Mouse (Mus musculus): Measurements from ENCODE around the gene Gpr162.
"Not testable (repeated sequence)": the region's sequence is repeated elsewhere in the genome, so short reads cannot be mapped to it uniquely, and the experiment has no call there.

Gene Gpr162

DNA sequence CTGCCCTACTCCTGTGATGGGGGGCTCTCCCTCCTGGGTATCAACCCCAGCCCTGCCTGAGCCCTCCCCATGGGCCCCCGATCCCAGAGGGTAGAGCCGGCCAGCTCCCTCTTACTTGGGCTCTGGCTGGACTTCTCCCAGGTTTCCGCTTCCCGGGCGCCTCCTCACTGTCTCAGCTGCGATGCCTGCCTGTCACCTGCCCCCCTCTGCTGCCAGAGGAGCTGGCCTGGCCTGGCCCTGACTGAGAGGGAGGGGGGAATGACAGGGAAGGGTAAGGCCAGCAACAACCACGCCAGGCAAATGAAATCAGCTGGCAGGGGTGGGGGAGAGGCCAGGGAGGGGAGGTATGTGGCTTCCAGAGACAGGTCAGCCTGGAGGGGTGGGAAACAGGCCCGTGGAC, 24.0 kb downstream of the Gpr162 start:
- H3K4me1 ChIP-seq (replicated peaks; ENCODE audit: low read depth, low read length), result peaks cover 53% of the 10 kb centered on the region
- no peaks in the 10 kb centered on the region; the same call in 1 of the 2 replicates for H3K27me3 ChIP-seq (ENCODE audit: insufficient read depth, low read length)
- H3K36me3 ChIP-seq (ENCODE audit: insufficient read depth, low read length), result peaks cover 10% of the 10 kb centered on the region
- no peak overlapping the region for H3K4me3 ChIP-seq (replicated peaks; ENCODE audit: low read length)
- H3K9me3 ChIP-seq (ENCODE audit: low read length), result no peaks in the 10 kb centered on the region
- TF ChIP-seq POU5F1 (IDR thresholded peaks at IDR 0.05; ENCODE audit: borderline replicate concordance, low read length) (no peak), CTCF (conservative IDR thresholded peaks at IDR 0.05; ENCODE audit: low read length) (no peak), NANOG (IDR thresholded peaks at IDR 0.05; ENCODE audit: borderline replicate concordance, low read length) (no peak)

DNA sequence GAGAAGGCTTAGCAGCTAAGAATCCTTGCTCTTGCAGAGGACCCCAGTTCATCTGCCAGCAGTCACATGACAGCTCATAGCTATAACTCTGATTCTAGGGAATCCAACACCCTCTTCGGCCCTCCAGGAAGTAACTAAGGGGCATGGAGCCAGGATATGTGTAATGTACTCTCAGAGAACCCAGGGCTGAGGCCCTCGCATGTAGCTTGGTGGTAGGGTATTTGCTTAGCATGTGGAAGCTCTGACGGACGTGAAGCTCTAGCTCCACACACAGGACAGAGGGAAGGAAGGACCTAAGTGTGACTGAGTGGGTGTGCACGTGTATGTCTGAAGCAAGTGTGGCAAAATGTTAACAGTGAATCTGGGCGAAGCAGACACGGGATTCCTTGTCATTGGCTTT, 27.4 kb downstream of the Gpr162 start:
- peaks cover 44% of the 10 kb centered on the region for H3K36me3 ChIP-seq (ENCODE audit: insufficient read depth, low read length)
- H3K4me1 ChIP-seq (replicated peaks; ENCODE audit: low read depth, low read length), result peaks cover 79% of the 10 kb centered on the region
- no peaks in the 10 kb centered on the region for H3K9me3 ChIP-seq (ENCODE audit: low read length)
- no peak overlapping the region for H3K4me3 ChIP-seq (replicated peaks; ENCODE audit: low read length)
- TF ChIP-seq POU5F1 (IDR thresholded peaks at IDR 0.05; ENCODE audit: borderline replicate concordance, low read length) (no peak), CTCF (conservative IDR thresholded peaks at IDR 0.05; ENCODE audit: low read length) (no peak), NANOG (IDR thresholded peaks at IDR 0.05; ENCODE audit: borderline replicate concordance, low read length) (no peak)
- no peaks in the 10 kb centered on the region for H3K27me3 ChIP-seq (ENCODE audit: insufficient read depth, low read length)

DNA sequence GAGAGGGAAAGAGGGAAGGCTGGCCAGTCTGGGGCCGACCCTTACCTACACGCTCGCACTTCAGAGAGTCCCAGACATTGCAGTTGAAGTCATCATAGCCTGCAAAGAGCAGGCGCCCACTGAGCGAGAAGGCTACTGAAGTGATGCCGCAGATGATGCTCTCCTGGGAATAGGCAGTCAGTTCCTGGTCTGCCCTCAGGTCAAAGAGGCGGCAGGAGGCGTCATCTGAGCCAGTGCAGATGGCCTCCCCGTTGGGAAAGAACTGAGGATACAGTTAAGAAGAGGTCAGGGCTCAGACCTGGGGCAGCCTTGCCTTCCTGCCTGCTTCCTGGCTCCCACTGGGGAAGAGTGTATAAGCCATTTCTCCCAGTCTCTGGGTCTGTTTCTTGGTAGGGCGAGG, 28.3 kb downstream of the Gpr162 start:
- H3K4me3 ChIP-seq (replicated peaks; ENCODE audit: low read length), result 0 out of 2 replicates have a peak overlapping the region, but pooled peaks have one; percentile 10
- no peaks in the 10 kb centered on the region for H3K27me3 ChIP-seq (ENCODE audit: insufficient read depth, low read length)
- no peaks in the 10 kb centered on the region for H3K9me3 ChIP-seq (ENCODE audit: low read length)
- H3K36me3 ChIP-seq (ENCODE audit: insufficient read depth, low read length), result peaks cover 47% of the 10 kb centered on the region
- TF ChIP-seq CTCF (conservative IDR thresholded peaks at IDR 0.05; ENCODE audit: low read length) (no peak), NANOG (IDR thresholded peaks at IDR 0.05; ENCODE audit: borderline replicate concordance, low read length) (no peak), POU5F1 (IDR thresholded peaks at IDR 0.05; ENCODE audit: borderline replicate concordance, low read length) (no peak)
- H3K4me1 ChIP-seq (replicated peaks; ENCODE audit: low read depth, low read length), result peaks cover 84% of the 10 kb centered on the region

DNA sequence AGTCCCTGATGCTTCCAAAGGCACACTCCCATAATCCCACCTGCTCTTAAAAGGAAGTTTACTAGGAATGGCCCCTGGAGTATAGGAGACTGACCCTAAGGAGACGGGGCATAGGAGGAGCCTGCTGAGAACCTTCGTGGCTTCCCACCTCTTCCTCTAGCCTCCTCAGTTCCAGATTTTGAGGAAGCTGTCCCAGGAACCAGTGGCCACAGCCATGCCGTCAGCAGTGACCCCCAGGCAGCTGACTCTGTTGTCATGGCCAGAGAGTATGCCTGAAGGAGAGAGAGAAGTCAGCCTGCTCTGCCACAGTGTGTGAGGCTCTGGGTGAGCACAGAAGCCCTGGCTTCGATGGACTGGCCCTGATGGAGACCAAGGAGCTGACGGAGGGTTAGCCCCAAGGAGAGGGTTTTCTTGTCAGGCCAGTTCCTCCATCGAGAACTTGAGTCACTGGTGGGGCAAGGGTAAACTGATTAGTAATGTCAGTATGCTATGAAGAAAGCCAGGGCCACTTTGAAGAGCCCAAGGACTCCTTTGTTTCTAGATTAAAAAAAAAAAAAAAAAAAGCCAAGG, 29.2 kb downstream of the Gpr162 start:
- TF ChIP-seq NANOG (IDR thresholded peaks at IDR 0.05; ENCODE audit: borderline replicate concordance, low read length) (no peak), POU5F1 (IDR thresholded peaks at IDR 0.05; ENCODE audit: borderline replicate concordance, low read length) (no peak), CTCF (conservative IDR thresholded peaks at IDR 0.05; ENCODE audit: low read length) (no peak)

DNA sequence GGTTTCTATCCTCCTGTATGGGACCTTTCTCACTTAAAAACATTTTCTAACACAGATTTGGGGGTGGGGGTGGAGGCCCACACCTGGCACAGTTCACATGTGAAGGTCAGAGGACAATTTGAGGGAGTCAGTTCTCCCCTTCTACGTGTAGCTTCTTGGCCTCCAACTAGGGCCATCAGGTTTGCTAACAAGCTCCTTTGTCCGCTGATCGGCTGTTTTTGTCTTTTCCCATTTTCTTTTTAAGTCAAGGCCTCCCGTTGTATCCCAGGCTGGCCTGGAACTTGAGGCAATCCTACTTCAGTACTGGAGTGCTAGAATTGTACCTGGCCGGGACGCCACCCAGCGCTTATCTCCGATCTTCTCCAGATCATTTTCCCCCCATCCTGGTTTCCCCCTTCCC, 32.1 kb downstream of the Gpr162 start:
- Histone ChIP-seq H3K27me3 (ENCODE audit: insufficient read depth, low read length) (no peaks in the 10 kb centered on the region), H3K4me1 (replicated peaks; ENCODE audit: low read depth, low read length) (peaks cover 79% of the 10 kb centered on the region), H3K4me3 (replicated peaks; ENCODE audit: low read length) (peak overlapping the region; percentile 98), H3K36me3 (ENCODE audit: insufficient read depth, low read length) (peaks cover 58% of the 10 kb centered on the region), H3K9me3 (ENCODE audit: low read length) (no peaks in the 10 kb centered on the region)
- peak; percentile 99 for TF ChIP-seq NANOG (IDR thresholded peaks at IDR 0.05; ENCODE audit: borderline replicate concordance, low read length)
- no peak for TF ChIP-seq POU5F1 (IDR thresholded peaks at IDR 0.05; ENCODE audit: borderline replicate concordance, low read length)
- TF ChIP-seq CTCF (conservative IDR thresholded peaks at IDR 0.05; ENCODE audit: low read length), result no peak

More for the DNA sequence above, 29.2 kb downstream of the Gpr162 start:
- Histone ChIP-seq H3K9me3 (ENCODE audit: low read length) (no peaks in the 10 kb centered on the region), H3K4me1 (replicated peaks; ENCODE audit: low read depth, low read length) (peaks cover 75% of the 10 kb centered on the region), H3K4me3 (replicated peaks; ENCODE audit: low read length) (no peak overlapping the region), H3K27me3 (ENCODE audit: insufficient read depth, low read length) (no peaks in the 10 kb centered on the region), H3K36me3 (ENCODE audit: insufficient read depth, low read length) (peaks cover 47% of the 10 kb centered on the region)

DNA sequence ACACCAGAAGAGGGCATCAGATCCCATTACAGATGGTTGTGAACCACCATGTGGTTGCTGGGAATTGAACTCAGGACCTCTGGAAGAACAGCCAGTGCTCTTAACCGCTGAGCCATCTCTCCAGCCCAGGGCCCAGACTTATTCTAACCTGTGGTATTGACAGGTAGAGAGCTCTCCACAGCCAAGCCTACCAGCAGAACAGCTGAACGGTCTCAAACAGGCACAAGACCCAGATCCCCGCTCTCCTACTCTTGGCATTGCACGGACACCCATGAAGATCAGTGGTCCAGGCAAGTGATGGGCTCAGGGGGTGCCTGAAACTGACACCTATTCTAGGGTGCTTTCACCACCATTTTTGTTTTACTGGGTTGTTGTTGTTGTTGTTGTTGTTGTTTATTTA, 32.6 kb downstream of the Gpr162 start:
- H3K36me3 ChIP-seq (ENCODE audit: insufficient read depth, low read length), result peaks cover 63% of the 10 kb centered on the region

DNA sequence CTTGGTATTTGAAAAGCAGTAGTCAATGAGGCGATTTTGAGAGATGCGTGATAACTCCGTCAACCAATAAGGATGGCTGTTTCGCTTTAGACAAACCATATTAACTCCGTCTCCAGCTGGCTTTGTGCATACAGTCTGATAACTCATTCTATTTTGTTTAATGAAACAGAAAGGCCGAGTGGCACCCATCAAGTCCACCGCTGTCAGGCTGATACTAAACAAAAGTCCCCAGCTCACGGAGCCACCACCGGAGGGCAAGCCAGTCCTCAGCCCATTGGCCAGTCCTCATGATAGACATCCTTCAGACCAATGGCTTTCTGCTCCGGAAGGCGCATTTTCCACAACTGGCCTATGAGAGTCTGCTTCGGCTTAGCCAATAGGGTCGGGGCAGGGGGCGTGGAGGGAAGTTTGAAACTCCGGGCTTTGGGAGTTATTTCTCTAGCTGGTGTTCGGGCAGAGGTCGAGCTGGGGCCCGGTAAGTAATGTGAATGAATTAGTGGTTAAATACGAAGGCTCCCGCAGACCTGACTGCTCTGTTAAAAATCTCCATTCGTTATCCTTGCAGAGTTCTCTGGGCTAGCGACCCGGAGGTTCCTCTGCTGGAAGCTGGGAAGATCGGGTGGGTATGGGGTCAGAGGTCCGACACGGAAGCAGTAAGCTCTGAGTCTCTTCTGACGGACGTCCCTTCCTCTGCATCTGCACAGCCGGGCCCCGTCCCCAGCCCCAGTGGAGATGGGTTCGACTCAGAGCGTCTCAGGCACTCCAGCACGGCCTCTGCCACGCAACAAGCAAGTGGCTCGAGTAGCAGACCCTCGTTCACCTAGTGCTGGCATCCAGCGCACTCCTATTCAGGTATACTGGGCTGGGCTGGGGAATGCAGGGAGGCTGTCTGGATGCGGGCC, 33.7 kb downstream of the Gpr162 start:
- H3K4me3 ChIP-seq (replicated peaks; ENCODE audit: low read length), result peak overlapping the region; percentile 98
- no peaks in the 10 kb centered on the region for H3K27me3 ChIP-seq (ENCODE audit: insufficient read depth, low read length)
- TF ChIP-seq POU5F1 (IDR thresholded peaks at IDR 0.05; ENCODE audit: borderline replicate concordance, low read length) (no peak), CTCF (conservative IDR thresholded peaks at IDR 0.05; ENCODE audit: low read length) (no peak)
- H3K4me1 ChIP-seq (replicated peaks; ENCODE audit: low read depth, low read length), result peaks cover 64% of the 10 kb centered on the region
- peaks cover 66% of the 10 kb centered on the region for H3K36me3 ChIP-seq (ENCODE audit: insufficient read depth, low read length)
- no peaks in the 10 kb centered on the region for H3K9me3 ChIP-seq (ENCODE audit: low read length)

More for the DNA sequence above, 32.6 kb downstream of the Gpr162 start:
- peaks cover 76% of the 10 kb centered on the region for H3K4me1 ChIP-seq (replicated peaks; ENCODE audit: low read depth, low read length)
- H3K27me3 ChIP-seq (ENCODE audit: insufficient read depth, low read length); H3K9me3 ChIP-seq (ENCODE audit: low read length): not testable (repeated sequence)
- H3K4me3 ChIP-seq (replicated peaks; ENCODE audit: low read length), result peak overlapping the region; percentile 98

DNA sequence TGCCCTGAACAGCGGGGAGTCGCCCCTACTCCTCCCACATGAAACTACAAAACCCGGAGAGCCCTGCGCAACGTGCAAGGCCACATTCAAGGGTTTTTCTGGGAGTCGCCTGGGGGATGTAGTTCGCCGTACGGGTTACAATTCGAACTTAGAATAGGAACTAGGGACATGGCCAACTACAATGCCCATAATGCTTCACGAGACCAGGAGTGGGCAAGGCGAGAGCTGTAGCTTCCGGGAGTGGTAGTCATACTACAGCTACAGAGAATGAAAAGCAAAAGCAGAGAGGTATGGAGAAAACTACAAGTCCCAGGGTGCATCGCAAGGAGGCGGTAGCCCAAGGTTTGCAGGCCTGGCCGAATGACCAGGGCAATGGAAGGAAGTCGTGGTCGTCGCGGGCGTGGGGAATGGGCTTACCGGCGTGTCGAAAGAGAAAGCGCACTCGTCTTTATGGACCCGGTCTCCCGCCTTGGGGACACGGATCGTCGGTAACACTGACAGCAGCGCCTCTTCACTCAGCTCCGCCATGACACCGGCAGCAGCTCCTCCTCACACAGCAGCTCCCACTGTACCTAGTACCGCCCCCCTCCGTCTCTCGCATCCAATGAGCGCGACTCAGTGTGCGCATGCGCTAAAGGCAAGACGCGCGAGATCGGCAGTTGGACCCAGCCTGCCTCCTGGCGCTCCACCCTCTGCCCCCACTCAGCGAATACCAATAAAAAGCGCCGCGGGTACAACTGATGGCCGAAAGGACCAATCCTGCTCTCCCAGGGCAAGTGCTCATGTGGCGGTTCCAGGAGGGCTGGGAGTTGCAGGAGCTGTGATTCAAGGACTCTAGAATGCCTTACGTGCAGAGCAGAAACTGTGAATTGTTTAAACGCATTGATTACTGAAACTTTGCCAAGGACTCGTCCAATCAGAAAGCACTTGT, 34.6 kb downstream of the Gpr162 start, which contains the start of the genes Usp5 and Cdca3:
Usp5 (minus strand) TSS at position 617 of the 931 bp plus-strand sequence.
Cdca3 (plus strand) TSS at position 680 of the 931 bp plus-strand sequence.
- Histone ChIP-seq H3K27me3 (ENCODE audit: insufficient read depth, low read length) (no peaks in the 10 kb centered on the region), H3K36me3 (ENCODE audit: insufficient read depth, low read length) (peaks cover 66% of the 10 kb centered on the region), H3K4me3 (replicated peaks; ENCODE audit: low read length) (peak within 1 kb of the TSS; percentile 98), H3K9me3 (ENCODE audit: low read length) (no peaks in the 10 kb centered on the region), H3K4me1 (replicated peaks; ENCODE audit: low read depth, low read length) (peaks cover 55% of the 10 kb centered on the region)
- TF ChIP-seq POU5F1 (IDR thresholded peaks at IDR 0.05; ENCODE audit: borderline replicate concordance, low read length) (no peak), NANOG (IDR thresholded peaks at IDR 0.05; ENCODE audit: borderline replicate concordance, low read length) (peak; percentile 41; the same call in 1 of the 2 replicates)

Data from E14TG2a.4 (cell line).